Mouse (Mus musculus) gastrocnemius, postnatal 25 days (tissue): ENCODE measurements around the gene Lrit3. TPM values are rescaled to one million over a fixed set of nuclear protein-coding genes. Genes with fewer than 3 reads are reported as not detected.
"Not testable (repeated sequence)": the region's sequence is repeated elsewhere in the genome, so short reads cannot be mapped to it uniquely, and the experiment has no call there.

ENCODE experiments used
- DNase-seq: peaks from one replicate; pipeline ENCODE4 v3.0.0; 2022
- total RNA-seq, 2 experiments: library from RNA; stranded (reverse); gene quantifications; 1 replicate in 1 of 2; 2 replicates in 1 of 2; pipeline ENCODE4 v1.2.3; 2021

Gene Lrit3
- total RNA-seq, 2 experiments from 2014 or later: not detected

DNA sequence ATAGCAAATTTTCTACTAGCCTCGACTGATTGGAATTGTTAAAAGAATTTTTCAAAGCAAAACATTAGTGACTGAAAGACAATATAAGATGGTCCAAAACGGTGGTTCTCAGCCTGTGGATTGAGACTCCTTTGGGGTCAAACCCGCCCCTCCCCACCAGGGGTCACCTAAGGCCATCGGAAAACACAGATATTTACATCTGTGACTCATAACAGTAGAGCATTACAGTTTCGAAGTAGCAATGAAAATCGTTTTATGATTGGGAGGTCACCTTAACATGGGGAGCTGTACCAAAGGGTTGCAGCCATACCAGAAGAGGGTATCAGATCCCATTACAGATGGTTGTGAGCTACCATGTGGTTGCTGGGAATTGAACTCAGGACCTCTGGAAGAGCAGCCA is 32.6 kb downstream of the Lrit3 start:
- no peak for DNase-seq

DNA sequence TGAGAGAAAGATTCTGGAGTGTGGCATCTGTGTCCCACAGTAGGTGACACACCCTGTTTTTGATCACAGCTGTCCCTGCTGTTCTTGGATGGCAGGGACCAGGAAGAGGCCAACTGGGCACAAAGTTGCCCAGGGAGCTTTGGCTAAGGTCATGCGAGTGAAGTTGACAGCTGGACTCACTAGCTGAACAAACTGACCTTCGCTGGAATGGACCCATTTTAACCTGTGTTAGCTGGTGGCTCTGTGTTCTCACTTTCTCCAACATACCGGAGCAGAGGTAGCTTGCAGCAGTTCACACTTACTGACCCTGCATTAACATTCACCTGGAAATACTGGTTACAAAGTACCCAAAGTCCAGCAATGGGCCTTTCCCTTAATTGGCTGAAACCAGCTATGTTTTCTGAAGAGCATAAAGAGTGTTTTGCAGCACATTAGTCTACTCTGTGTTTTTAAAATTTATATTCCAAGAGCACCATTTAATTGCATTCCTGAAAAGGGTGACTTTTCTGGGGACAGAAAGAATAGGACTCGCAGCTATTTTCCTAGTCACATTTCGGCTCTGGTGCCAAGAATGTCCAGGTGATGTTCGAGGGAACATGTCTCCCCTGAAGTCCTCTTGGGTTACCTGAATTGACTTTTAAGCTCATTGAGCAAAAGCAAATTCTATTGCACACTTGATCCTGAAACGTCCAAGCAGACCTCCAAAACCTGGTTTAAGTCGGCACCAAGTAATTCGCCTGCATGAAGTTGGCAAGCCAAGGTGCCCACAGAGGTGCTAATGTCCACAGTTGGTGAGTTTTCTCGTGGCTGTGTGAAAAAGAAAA is 36.6 kb downstream of the Lrit3 start:
- DNase-seq: peak; percentile 50

DNA sequence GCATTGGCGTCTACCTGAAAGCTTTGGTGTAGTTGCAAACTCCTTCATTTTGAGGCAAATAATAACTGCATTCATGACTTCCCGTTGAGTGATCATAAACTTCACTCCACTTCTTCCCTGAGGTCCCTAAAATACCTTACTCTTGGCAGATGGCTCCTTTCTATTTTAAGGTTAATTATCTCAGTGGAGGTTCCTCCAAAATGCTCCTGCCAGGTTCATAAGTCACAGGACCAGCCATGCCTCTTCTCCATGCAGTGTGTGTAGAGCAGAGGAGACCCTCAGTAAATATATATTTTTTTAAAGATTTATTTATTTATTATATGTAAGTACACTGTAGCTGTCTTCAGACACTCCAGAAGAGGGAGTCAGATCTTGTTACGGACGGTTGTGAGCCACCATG is 37.7 kb downstream of the Lrit3 start:
- DNase-seq: no peak

DNA sequence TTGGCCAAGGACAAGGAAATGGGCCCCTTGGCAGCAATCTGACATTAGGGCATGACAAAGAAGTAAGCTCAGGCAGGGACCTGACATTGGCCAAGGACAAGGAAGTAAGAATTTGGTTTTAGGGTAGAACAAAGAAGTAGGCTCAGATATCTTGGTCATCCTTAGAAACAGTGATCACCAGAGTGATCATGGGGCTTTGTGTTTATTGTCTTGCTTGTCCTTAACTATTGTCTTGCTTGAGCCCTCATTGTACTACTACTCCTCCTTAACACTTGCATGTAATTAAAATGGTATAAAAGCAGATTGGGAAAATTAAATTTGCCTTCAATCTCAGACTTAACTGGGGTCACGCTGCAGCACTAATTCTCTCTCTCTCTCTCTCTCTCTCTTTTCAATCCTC is 46.2 kb downstream of the Lrit3 start:
- DNase-seq: not testable (repeated sequence)

DNA sequence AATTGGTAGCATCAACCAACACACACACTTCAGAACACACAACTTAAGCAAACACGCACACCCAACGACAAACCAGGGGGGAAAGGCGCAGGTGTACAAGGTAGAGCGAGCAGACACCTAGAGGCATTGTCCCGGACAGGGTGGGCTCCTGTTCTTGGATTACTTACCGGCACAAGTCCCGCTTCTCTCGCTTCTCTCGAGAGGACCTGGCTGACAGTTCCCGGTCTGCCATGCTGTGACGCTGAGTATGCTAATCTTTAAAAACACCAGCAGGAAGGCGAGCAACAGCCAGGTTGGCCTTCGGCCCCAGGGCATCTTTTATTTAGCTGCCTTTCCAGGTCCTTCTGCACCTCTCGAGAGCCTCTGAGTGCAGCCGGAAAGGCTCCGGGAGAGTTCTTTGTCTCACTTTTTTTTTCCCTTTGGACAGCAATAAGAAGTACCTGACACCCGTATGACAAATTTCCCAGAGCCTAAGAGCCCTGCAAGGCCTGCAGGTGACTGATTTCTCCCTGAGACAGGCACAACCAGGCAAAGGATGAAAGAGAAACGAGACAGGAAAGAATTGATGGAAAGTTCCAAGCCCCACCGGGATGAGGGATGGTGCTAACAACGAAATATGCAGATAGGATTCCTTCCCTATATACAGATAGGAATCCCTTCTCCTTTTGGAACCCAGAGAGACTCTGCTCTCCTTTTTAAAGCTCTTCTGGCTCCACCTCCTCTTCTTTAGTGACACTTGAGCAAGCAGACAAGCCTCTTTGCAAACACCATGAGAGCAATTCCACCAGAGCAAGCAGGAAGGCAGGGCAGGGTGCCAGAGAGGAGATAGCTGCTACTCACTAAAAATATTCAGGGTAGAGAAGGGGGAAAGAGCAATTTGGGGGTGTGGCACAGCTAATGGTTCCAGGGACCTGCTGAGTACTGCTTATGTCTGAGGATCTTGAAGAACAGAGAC is 48.9 kb downstream of the Lrit3 start, which contains the start of gene Egf:
TSS of gene Egf (minus strand) at position 667 of the 955 bp plus-strand sequence.
- DNase-seq: no peak

DNA sequence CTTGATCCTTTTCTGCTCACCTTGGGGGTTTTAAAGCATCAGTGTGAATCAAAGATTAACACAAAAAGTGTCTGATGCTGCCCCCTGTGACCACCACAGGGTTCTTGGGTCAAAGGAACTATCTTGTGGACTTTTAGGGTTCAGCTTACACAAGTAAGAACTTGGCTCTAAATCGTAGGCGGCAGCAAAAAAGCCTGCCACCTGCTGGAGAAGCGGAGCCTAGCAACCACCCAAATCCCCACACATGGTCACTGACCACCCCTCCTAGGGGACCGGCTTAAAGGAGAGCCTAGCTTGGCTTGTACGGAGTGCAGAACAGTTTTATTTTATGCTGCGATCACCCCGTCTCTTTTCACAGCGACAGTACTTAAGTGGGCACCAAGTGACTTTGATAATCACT is 59.0 kb downstream of the Lrit3 start:
- no peak for DNase-seq

DNA sequence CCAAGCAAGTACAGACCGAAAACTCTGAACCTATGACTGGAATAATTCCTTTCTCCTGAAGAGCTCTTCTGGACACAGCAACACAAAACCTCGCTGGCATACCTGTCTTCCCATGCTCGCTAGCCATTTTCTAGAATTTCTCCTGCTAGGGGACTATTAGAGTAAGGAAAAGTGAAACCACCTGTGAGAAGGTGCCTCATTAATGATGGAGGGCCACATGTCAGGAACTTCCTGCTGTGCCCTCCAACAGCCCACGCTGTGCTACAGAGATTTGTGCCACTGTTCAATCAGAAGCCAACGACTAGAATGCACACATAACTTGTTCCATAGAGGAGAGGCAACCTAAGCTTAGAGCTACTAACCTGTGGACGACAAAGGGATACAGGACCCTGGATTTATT is 61.0 kb downstream of the Lrit3 start:
- no peak for DNase-seq

DNA sequence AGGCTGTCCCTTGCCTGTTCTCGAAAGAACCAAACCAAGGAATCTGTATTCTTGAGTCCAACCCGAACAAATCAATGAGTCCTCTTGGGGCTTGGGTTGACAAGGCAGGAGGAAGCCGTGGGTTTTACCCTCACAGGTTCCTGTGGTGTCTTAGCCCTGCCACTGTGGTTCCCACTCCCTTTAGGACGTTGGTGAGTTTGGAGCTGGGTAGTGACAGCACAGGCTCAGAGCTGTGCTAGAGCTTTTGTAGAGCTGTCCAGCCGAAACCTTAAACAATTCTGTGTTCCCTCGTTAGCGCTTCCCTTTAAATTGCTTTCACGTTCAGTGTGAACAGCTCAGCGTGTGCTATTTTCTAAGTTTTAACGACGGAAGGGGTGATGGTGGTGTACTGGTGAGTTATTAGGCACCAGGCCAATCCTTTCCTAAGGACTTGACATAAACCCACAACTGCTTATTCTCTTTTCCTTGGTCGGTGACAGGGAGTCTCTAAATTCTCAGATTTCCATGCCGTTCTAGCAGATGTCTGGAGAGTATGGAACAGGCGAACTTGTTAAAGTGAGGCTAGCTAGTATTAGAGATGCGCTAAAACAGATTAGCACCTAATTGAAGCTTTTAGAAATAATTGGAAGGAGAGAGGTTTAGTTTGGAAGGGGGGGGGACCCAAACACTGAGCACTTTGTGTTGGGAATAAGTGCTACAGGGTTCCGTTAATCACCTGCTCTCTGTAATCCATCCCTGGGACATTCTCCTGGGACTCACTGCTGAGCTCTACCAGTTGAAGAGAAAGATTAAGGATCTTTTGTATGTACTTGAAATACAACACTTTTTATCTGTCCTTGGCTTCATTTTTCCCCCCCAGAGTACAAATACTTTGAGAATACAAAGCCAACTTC is 65.3 kb downstream of the Lrit3 start:
- DNase-seq: no peak

Other genes with a start within 250 kb of the Lrit3 start
- 10 to 100 TPM; 18.2 to 23.7 TPM for gene Egf, start 48.7 kb downstream of the Lrit3 start, total RNA-seq
- not detected for gene Rrh, start 18.6 kb upstream of the Lrit3 start, total RNA-seq
- gene Gar1, start 27.4 kb upstream of the Lrit3 start, total RNA-seq: 10 to 100 TPM; 14.6 to 14.8 TPM
- not detected for gene Cfi, start 31.9 kb upstream of the Lrit3 start, total RNA-seq
- gene Pla2g12a, start 74.6 kb upstream of the Lrit3 start, total RNA-seq: 10 to 100 TPM; 58.3 to 84.7 TPM
- 1 to 10 TPM; 3.2 to 3.6 TPM for gene Casp6, start 97.4 kb upstream of the Lrit3 start, total RNA-seq
- gene Mcub, start 166.2 kb upstream of the Lrit3 start, total RNA-seq: 1 to 10 TPM; 1.0 to 1.4 TPM